In genomic region chr7:62433243-62433642, GRCm38 (mm10) we compare ENCODE assay signal across 12 mouse cellular contexts. TPM values are rescaled to one million over a fixed set of nuclear protein-coding genes. Genes with fewer than 3 reads are reported as not detected.
A peak's percentile ranks its signal among the peaks of the same experiment; 100 is the strongest.
DNase-seq lines count a peak whose midpoint lies in the region; ATAC-seq and TF ChIP-seq lines count a peak whose summit lies in the region.
"Had no signal": no experiment of that assay in that cellular context is flagged by ENCODE, and none has a peak within 500 bp of the region (broad histone marks: within the 10 kb centered on the region; RNA-seq: fewer than 3 reads in every experiment).

No protein-coding gene starts in this region.

- no peak overlapping the region for H3K4me2 ChIP-seq in midbrain, postnatal 0 days (ENCODE audit: low read depth, low read length, poor library complexity, severe bottlenecking)
- H3K4me2 ChIP-seq in midbrain, embryonic 15.5 days, result no peak overlapping the region
- H3K4me2 ChIP-seq: embryonic facial prominence, embryonic 12.5 days; intestine, embryonic 15.5 days; lung, embryonic 15.5 days had no signal

- H3K36me3 ChIP-seq in midbrain, postnatal 0 days (ENCODE audit: insufficient read depth, low read length), result no peaks in the 10 kb centered on the region
- no peaks in the 10 kb centered on the region for H3K36me3 ChIP-seq in midbrain, embryonic 15.5 days (replicated peaks)
- H3K36me3 ChIP-seq: embryonic facial prominence, embryonic 12.5 days; intestine, embryonic 15.5 days; lung, embryonic 15.5 days had no signal

- H3K27me3 ChIP-seq in midbrain, postnatal 0 days (ENCODE audit: insufficient read depth, low read length), result no peaks in the 10 kb centered on the region
- no peaks in the 10 kb centered on the region for H3K27me3 ChIP-seq in midbrain, embryonic 15.5 days (replicated peaks)
- H3K27me3 ChIP-seq in Patski, result peaks cover 3% of the 10 kb centered on the region
- H3K27me3 ChIP-seq: embryonic facial prominence, embryonic 12.5 days; intestine, embryonic 15.5 days; lung, embryonic 15.5 days had no signal

- TF ChIP-seq CTCF in midbrain, postnatal 0 days (IDR thresholded peaks at IDR 0.05), result peak; percentile 67
- TF ChIP-seq CTCF in Patski (IDR thresholded peaks at IDR 0.05), result peak; percentile 46

- CTCF ChIA-PET in Patski (lab: Charles Lee), result interaction anchor here (1.1 to 1.5 kb wide), 2 partner anchors 8 to 11 kb away, joined by 3 to 7 read pairs; no protein-coding TSS in a partner anchor

- no peak overlapping the region for H3K9ac ChIP-seq in midbrain, postnatal 0 days (replicated peaks; ENCODE audit: low read length, poor library complexity, severe bottlenecking)
- no peak overlapping the region for H3K9ac ChIP-seq in midbrain, embryonic 15.5 days
- H3K9ac ChIP-seq: embryonic facial prominence, embryonic 12.5 days; intestine, embryonic 15.5 days; lung, embryonic 15.5 days had no signal

- WGBS in midbrain, postnatal 0 days, result 33% methylated on average over 3 of the region's 3 CpGs
- WGBS in midbrain, embryonic 15.5 days, result 27% methylated on average over 3 of the region's 3 CpGs

- no peak overlapping the region for H3K27ac ChIP-seq in midbrain, postnatal 0 days (ENCODE audit: low read depth, low read length)
- no peak overlapping the region for H3K27ac ChIP-seq in midbrain, embryonic 15.5 days
- H3K27ac ChIP-seq: embryonic facial prominence, embryonic 12.5 days; intestine, embryonic 15.5 days; lung, embryonic 15.5 days had no signal

- H3K9me3 ChIP-seq in midbrain, postnatal 0 days (ENCODE audit: low read length), result no peaks in the 10 kb centered on the region
- H3K9me3 ChIP-seq in midbrain, embryonic 15.5 days, result no peaks in the 10 kb centered on the region
- H3K9me3 ChIP-seq: embryonic facial prominence, embryonic 12.5 days; intestine, embryonic 15.5 days; lung, embryonic 15.5 days had no signal

- peak; percentile 29 for DNase-seq in kidney, adult 9 months
- no peak for DNase-seq in kidney, postnatal 10 days
- peak; percentile 44 for DNase-seq in midbrain, postnatal 0 days (ENCODE audit: low spot score)
- no peak for DNase-seq in Patski (ENCODE audit: low read depth, low spot score)
- peak; percentile 43 for DNase-seq in retina, postnatal 1 day
- no peak for DNase-seq in spleen, postnatal 10 days (ENCODE audit: low spot score in 2 of 2)
- no peak for DNase-seq in urinary bladder, postnatal 10 days (ENCODE audit: low spot score)
- DNase-seq: thymus, postnatal 25 days had no signal

- POLR2A ChIA-PET in Patski (lab: Charles Lee), result no interaction called here

- in situ Hi-C loops in Patski (cut with MboI; ENCODE audit: low pct_unique_long_range_greater_than_20kb), result no loop called here

- H3K4me3 ChIP-seq in midbrain, postnatal 0 days (ENCODE audit: low read depth, low read length), result no peak overlapping the region
- no peak overlapping the region for H3K4me3 ChIP-seq in midbrain, embryonic 15.5 days
- H3K4me3 ChIP-seq: embryonic facial prominence, embryonic 12.5 days; intestine, embryonic 15.5 days; lung, embryonic 15.5 days had no signal

- H3K4me1 ChIP-seq in midbrain, postnatal 0 days (ENCODE audit: insufficient read depth, low read length), result no peaks in the 10 kb centered on the region
- no peaks in the 10 kb centered on the region for H3K4me1 ChIP-seq in midbrain, embryonic 15.5 days
- H3K4me1 ChIP-seq: embryonic facial prominence, embryonic 12.5 days; intestine, embryonic 15.5 days; lung, embryonic 15.5 days had no signal

- no peak for ATAC-seq in midbrain, postnatal 0 days (ENCODE audit: low FRiP score)
- no peak for ATAC-seq in midbrain, embryonic 15.5 days (replicated peaks)
- ATAC-seq in Patski, result no peak
- ATAC-seq: intestine, embryonic 15.5 days had no signal

RNA-seq across cellular contexts. Expression of gene Mkrn3, which starts 13.3 kb away (rescaled TPM):
- total RNA-seq in midbrain, postnatal 0 days (2014; rRNA removed), result 39.5 and 42.4 TPM in 2 replicates
- polyA plus RNA-seq in midbrain, postnatal 0 days (2015; fragmentation: Nextera tagmentation; extraction: Ambion mirVana), result 30.9 and 31.5 TPM in 2 replicates
- 24.6 and 24.8 TPM in 2 replicates for polyA plus RNA-seq in midbrain, embryonic 15.5 days (2015; fragmentation: Nextera tagmentation; extraction: Ambion mirVana)
- 2.3 TPM for polyA plus RNA-seq in Patski (2021)

RNA-seq across cellular contexts. Expression of gene Peg12, which starts 31.1 kb away (rescaled TPM):
- total RNA-seq in midbrain, postnatal 0 days (2014; rRNA removed), result 4.6 and 5.7 TPM in 2 replicates
- 6.0 and 6.6 TPM in 2 replicates for polyA plus RNA-seq in midbrain, postnatal 0 days (2015; fragmentation: Nextera tagmentation; extraction: Ambion mirVana)
- polyA plus RNA-seq in midbrain, embryonic 15.5 days (2015; fragmentation: Nextera tagmentation; extraction: Ambion mirVana), result 9.8 and 11.5 TPM in 2 replicates
- 2.4 TPM for polyA plus RNA-seq in Patski (2021)

RNA-seq across cellular contexts. Expression of gene Magel2, which starts 56.4 kb away (rescaled TPM):
- total RNA-seq in midbrain, postnatal 0 days (2014; rRNA removed), result 22.1 and 26.5 TPM in 2 replicates
- 19.3 and 25.4 TPM in 2 replicates for polyA plus RNA-seq in midbrain, postnatal 0 days (2015; fragmentation: Nextera tagmentation; extraction: Ambion mirVana)
- polyA plus RNA-seq in midbrain, embryonic 15.5 days (2015; fragmentation: Nextera tagmentation; extraction: Ambion mirVana), result 21.6 and 24.9 TPM in 2 replicates
- not detected for polyA plus RNA-seq in Patski (2021)

Comparison
In these comparisons a context has a peak if more than half of its experiments do, and no peak if none do; other contexts are left out.
1. DNase-seq: peak in kidney, adult 9 months (single experiment), midbrain, postnatal 0 days (single experiment) and retina, postnatal 1 day (single experiment); none in kidney, postnatal 10 days (single experiment), Patski (single experiment), spleen, postnatal 10 days (0 of 2) and urinary bladder, postnatal 10 days (single experiment).
2. RNA of gene Magel2, which starts 56.4 kb away (polyA plus RNA-seq): 19.3 to 25.4 TPM in midbrain, postnatal 0 days and 21.6 to 24.9 TPM in midbrain, embryonic 15.5 days; not detected in Patski (single experiment); every median in the first group is over 10 times any median in the second.